Mouse (Mus musculus) hindbrain, postnatal 0 days (tissue): ENCODE data around the gene Dyrk1a. TPM values are rescaled to one million over a fixed set of nuclear protein-coding genes. Genes with fewer than 3 reads are reported as not detected.

Experiments
- ATAC-seq: fragments of 200-750 bp; cut with Nextera tagmentation; 2 replicates; pipeline ENCODE4 v1.8.0; 2017; ENCODE audit warnings: mild to moderate bottlenecking, moderate TSS enrichment, moderate library complexity
- DNase-seq: peaks from one replicate; pipeline ENCODE4 v3.0.0-alpha.2; 2015; ENCODE audit warnings: low spot score
- H3K27ac ChIP-seq: fragments of 300-500 bp; sonication (generic); 2 replicates; pipeline ENCODE4 v1.5.1; 2014; ENCODE audit warnings: mild to moderate bottlenecking
- H3K27me3 ChIP-seq: fragments of 300-500 bp; sonication (generic); 2 replicates; pipeline ENCODE4 v1.6.1; 2014; ENCODE audit warnings: low read length, mixed read lengths; ENCODE audit not compliant: insufficient read depth
- H3K36me3 ChIP-seq: fragments of 300-500 bp; sonication (generic); 2 replicates; pipeline ENCODE4 v1.6.1; 2014; ENCODE audit warnings: low read length, mixed read lengths; ENCODE audit not compliant: insufficient read depth
- H3K4me1 ChIP-seq: fragments of 300-500 bp; sonication (generic); 2 replicates; pipeline ENCODE4 v1.6.1; 2014; ENCODE audit warnings: antibody characterized with exemption, low read length, mixed read lengths; ENCODE audit not compliant: insufficient read depth
- H3K4me2 ChIP-seq: fragments of 300-500 bp; sonication (generic); 2 replicates; pipeline ENCODE4 v1.6.1; 2014; ENCODE audit warnings: low read depth, mild to moderate bottlenecking, low read length, moderate library complexity, mixed read lengths
- H3K4me3 ChIP-seq: fragments of 300-500 bp; sonication (generic); 2 replicates; pipeline ENCODE4 v1.5.1; 2014; ENCODE audit warnings: low read length
- H3K9ac ChIP-seq: fragments of 300-500 bp; sonication (generic); replicated peaks from 2 replicates; pipeline ENCODE4 v1.6.1; 2014; ENCODE audit warnings: mild to moderate bottlenecking, low read length, moderate library complexity, mixed read lengths
- H3K9me3 ChIP-seq: fragments of 300-500 bp; sonication (generic); 2 replicates; pipeline ENCODE4 v1.6.1; 2016; ENCODE audit warnings: low read length, mixed read lengths
- CTCF ChIP-seq: IDR thresholded peaks from 2 replicates; pipeline ENCODE4 v1.5.1; 2016; ENCODE audit warnings: antibody characterized with exemption, control low read depth, low read depth
- WGBS: fragments of 180-500 bp; shearing (Covaris S2); extraction: QIAGEN DNeasy Blood & Tissue Kit; methylation state at CpG from one replicate; pipeline ENCODE4 v1.1.7; 2014; 5-methylcytosine and 5-hydroxymethylcytosine counted together
- polyA plus RNA-seq: library from polyadenylated mRNA; unstranded; fragments of >200 nt; fragmentation: Nextera tagmentation; extraction: Ambion mirVana; gene quantifications from 2 replicates; pipeline ENCODE4 v1.2.1, GENCODE M21; 2015
- total RNA-seq: library from RNA; depleted of rRNA; stranded (reverse); fragments of >200 nt; gene quantifications from 2 replicates; pipeline ENCODE4 v1.2.3, GENCODE M21; 2014

Gene Dyrk1a
- total and polyA plus RNA-seq, 2 experiments from 2014 or later: 13.0 to 91.5 TPM

GRCm38 (mm10) chr16:94617255-94617654 lies 47.4 kb downstream of the Dyrk1a start:
- WGBS: 92% methylated on average over 6 of the region's 6 CpGs
- H3K9me3 ChIP-seq: no peaks in the 10 kb centered on the region

GRCm38 (mm10) chr16:94618543-94618942 lies 48.7 kb downstream of the Dyrk1a start:
- ATAC-seq (peak; percentile 70), DNase-seq (peak; percentile 80)
- peak; percentile 84 for TF ChIP-seq CTCF
- no peaks in the 10 kb centered on the region for H3K27me3 ChIP-seq
- H3K27ac ChIP-seq: peak overlapping the region; percentile 42; the same call in 1 of the 2 replicates
- H3K9me3 ChIP-seq: no peaks in the 10 kb centered on the region
- H3K36me3 ChIP-seq: no peaks in the 10 kb centered on the region; the same call in 1 of the 2 replicates
- no peak overlapping the region for H3K9ac ChIP-seq
- WGBS: 56% methylated on average over 10 of the region's 10 CpGs
- no peak overlapping the region for H3K4me2 ChIP-seq
- H3K4me1 ChIP-seq: no peaks in the 10 kb centered on the region; the same call in 1 of the 2 replicates
- H3K4me3 ChIP-seq: no peak overlapping the region

More at GRCm38 (mm10) chr16:94617255-94617654, 47.4 kb downstream of the Dyrk1a start:
- H3K4me3 ChIP-seq: no peak overlapping the region
- ATAC-seq: no peak
- H3K27ac ChIP-seq: no peak overlapping the region
- no peaks in the 10 kb centered on the region; the same call in 1 of the 2 replicates for H3K36me3 ChIP-seq
- H3K4me1 ChIP-seq: no peaks in the 10 kb centered on the region; the same call in 1 of the 2 replicates
- DNase-seq: no peak
- no peak for TF ChIP-seq CTCF
- H3K9ac ChIP-seq: no peak overlapping the region
- no peaks in the 10 kb centered on the region for H3K27me3 ChIP-seq
- H3K4me2 ChIP-seq: no peak overlapping the region

GRCm38 (mm10) chr16:94619301-94619700 lies 49.5 kb downstream of the Dyrk1a start:
- H3K4me2 ChIP-seq: no peak overlapping the region
- no peaks in the 10 kb centered on the region; the same call in 1 of the 2 replicates for H3K36me3 ChIP-seq
- H3K4me3 ChIP-seq: no peak overlapping the region
- H3K4me1 ChIP-seq: no peaks in the 10 kb centered on the region; the same call in 1 of the 2 replicates
- DNase-seq: no peak
- ATAC-seq: no peak
- H3K27ac ChIP-seq: no peak overlapping the region
- no peaks in the 10 kb centered on the region for H3K9me3 ChIP-seq
- no peak overlapping the region for H3K9ac ChIP-seq
- H3K27me3 ChIP-seq: no peaks in the 10 kb centered on the region
- 79% methylated on average over 5 of the region's 5 CpGs for WGBS
- TF ChIP-seq CTCF: no peak

- no peak for TF ChIP-seq CTCF
- Histone ChIP-seq H3K27me3 (no peaks in the 10 kb centered on the region), H3K4me1 (no peaks in the 10 kb centered on the region; the same call in none of the 2 replicates), H3K9ac (no peak overlapping the region), H3K36me3 (no peaks in the 10 kb centered on the region; the same call in 1 of the 2 replicates), H3K27ac (no peak overlapping the region), H3K9me3 (no peaks in the 10 kb centered on the region), H3K4me2 (no peak overlapping the region), H3K4me3 (no peak overlapping the region)
- DNase-seq (peak; percentile 65), ATAC-seq (peak; percentile 62; the same call in 1 of the 2 replicates)
- 47% methylated on average over 4 of the region's 4 CpGs for WGBS
Observed at GRCm38 (mm10) chr16:94624871-94625270, 55.1 kb downstream of the Dyrk1a start.

- Histone ChIP-seq H3K9ac (no peak overlapping the region), H3K36me3 (no peaks in the 10 kb centered on the region), H3K27ac (no peak overlapping the region), H3K27me3 (no peaks in the 10 kb centered on the region), H3K4me3 (no peak overlapping the region), H3K9me3 (no peaks in the 10 kb centered on the region), H3K4me1 (peaks cover 1% of the 10 kb centered on the region), H3K4me2 (no peak overlapping the region)
- TF ChIP-seq CTCF: no peak
- ATAC-seq (no peak), DNase-seq (no peak)
- WGBS: 84% methylated on average over 7 of the region's 7 CpGs
Observed at GRCm38 (mm10) chr16:94625639-94626038, 55.8 kb downstream of the Dyrk1a start.

GRCm38 (mm10) chr16:94627736-94628135 lies 57.9 kb downstream of the Dyrk1a start:
- H3K4me1 ChIP-seq: peaks cover 9% of the 10 kb centered on the region
- no peak overlapping the region for H3K9ac ChIP-seq
- no peak overlapping the region for H3K4me2 ChIP-seq
- no peaks in the 10 kb centered on the region for H3K27me3 ChIP-seq
- no peak for TF ChIP-seq CTCF
- ATAC-seq (no peak), DNase-seq (no peak)
- no peaks in the 10 kb centered on the region for H3K9me3 ChIP-seq
- H3K36me3 ChIP-seq: no peaks in the 10 kb centered on the region
- WGBS: 39% methylated on average over 5 of the region's 5 CpGs
- no peak overlapping the region for H3K4me3 ChIP-seq
- H3K27ac ChIP-seq: no peak overlapping the region

- Histone ChIP-seq H3K4me3 (no peak overlapping the region), H3K27me3 (no peaks in the 10 kb centered on the region), H3K4me1 (peaks cover 11% of the 10 kb centered on the region), H3K4me2 (no peak overlapping the region), H3K9me3 (no peaks in the 10 kb centered on the region), H3K27ac (no peak overlapping the region), H3K9ac (no peak overlapping the region), H3K36me3 (no peaks in the 10 kb centered on the region)
- TF ChIP-seq CTCF: no peak
- 84% methylated on average over 9 of the region's 9 CpGs for WGBS
- DNase-seq (no peak), ATAC-seq (no peak)
Observed at GRCm38 (mm10) chr16:94628976-94629729, 59.3 kb downstream of the Dyrk1a start.
